Mouse (Mus musculus) bone marrow macrophage, adult 2 months (primary cell): Measurements from ENCODE around the gene Olfr287. TPM values are rescaled to one million over a fixed set of nuclear protein-coding genes. Genes with fewer than 3 reads are reported as not detected.

Experiments
- H3K27ac ChIP-seq: 2 replicates; pipeline ENCODE4 v1.5.1; 2012; ENCODE audit warnings: low read depth, low read length; ENCODE audit not compliant: insufficient read depth
- H3K4me1 ChIP-seq: 2 replicates; pipeline ENCODE4 v1.6.1; 2012; ENCODE audit warnings: low read length; ENCODE audit not compliant: control insufficient read depth, insufficient read depth
- H3K4me3 ChIP-seq: 2 replicates; pipeline ENCODE4 v1.5.1; 2012; ENCODE audit warnings: mild to moderate bottlenecking, low read length, moderate library complexity; ENCODE audit not compliant: insufficient read depth
- CTCF ChIP-seq: IDR thresholded peaks from 2 replicates; pipeline ENCODE4 v1.5.1; 2012; ENCODE audit warnings: low read depth, mild to moderate bottlenecking, low read length, moderate library complexity
- POLR2A ChIP-seq: IDR thresholded peaks from 2 replicates; pipeline ENCODE4 v1.6.1; 2012; ENCODE audit warnings: mild to moderate bottlenecking, low read depth, low read length, borderline replicate concordance
- polyA plus RNA-seq: library from polyadenylated mRNA; stranded (reverse); fragments of >200 nt; gene quantifications from 2 replicates; pipeline ENCODE4 v1.2.4, GENCODE M21; 2012; ENCODE audit not compliant: missing spikeins, insufficient read depth, insufficient read length

The Olfr287 gene
- not detected in 2 replicates for polyA plus RNA-seq

DNA sequence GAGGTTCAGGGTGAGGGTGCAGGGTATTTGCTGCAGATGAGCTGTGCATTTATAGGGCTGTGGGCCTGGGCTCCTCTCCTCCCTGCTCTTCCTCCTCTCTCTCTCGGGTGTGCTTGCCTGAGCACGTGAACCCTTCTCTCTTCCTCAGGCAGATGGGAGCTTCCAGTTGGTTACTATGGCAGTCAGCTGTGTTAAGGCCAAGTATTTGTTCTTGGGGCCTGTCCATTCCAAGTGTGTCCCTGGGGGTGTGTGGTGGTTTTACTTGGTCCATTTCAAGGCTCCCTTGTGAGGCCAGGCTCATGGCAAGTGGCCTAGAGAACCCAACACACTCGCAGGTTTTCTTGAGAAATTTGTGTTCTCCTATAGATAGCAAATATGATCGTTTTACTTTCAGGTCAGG is at the start of gene Olfr287, which contains the start of gene Gm44579:
TSS of gene Olfr287 (minus strand) at position 180 of the 400 bp plus-strand sequence.
TSS of gene Gm44579 (minus strand) at position 101 of the 400 bp plus-strand sequence.
- H3K4me3 ChIP-seq = no peak within 1 kb of the TSS
- H3K4me1 ChIP-seq = no peaks in the 10 kb centered on the region
- no peak within 1 kb of the TSS for H3K27ac ChIP-seq
- TF ChIP-seq POLR2A = no peak
- no peak for TF ChIP-seq CTCF

- TF ChIP-seq CTCF (no peak), POLR2A (no peak)
- no peaks in the 10 kb centered on the region for H3K4me1 ChIP-seq
- no peak overlapping the region for H3K4me3 ChIP-seq
- no peak overlapping the region for H3K27ac ChIP-seq
Observed at GRCm38 (mm10) chr15:98257776-98258175, 36.9 kb upstream of the Olfr287 start.

DNA sequence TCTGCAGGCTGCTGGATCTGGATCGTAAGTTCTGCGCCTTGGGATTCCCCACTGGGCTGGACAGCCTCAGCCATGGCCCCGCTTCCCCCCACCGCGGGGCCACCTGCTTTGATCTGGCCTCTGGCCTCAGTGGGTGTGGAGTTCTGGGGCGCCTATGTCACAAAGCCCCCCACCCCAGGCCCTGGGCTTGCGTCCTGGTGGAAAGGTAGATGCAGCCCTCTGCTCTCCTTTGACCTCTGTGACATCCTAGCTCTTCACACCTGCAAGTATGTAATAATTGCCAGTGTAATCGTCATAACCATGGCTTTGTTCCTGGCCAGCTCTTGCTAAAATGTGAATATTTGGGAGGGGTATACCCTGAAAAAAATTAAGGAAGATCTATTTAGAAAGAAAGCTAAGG is 36.3 kb upstream of the Olfr287 start, which contains the start of gene H1fnt:
TSS of gene H1fnt (minus strand) at position 101 of the 400 bp plus-strand sequence.
- no peaks in the 10 kb centered on the region for H3K4me1 ChIP-seq
- TF ChIP-seq POLR2A (no peak), CTCF (no peak)
- H3K4me3 ChIP-seq = no peak within 1 kb of the TSS
- H3K27ac ChIP-seq = no peak within 1 kb of the TSS

DNA sequence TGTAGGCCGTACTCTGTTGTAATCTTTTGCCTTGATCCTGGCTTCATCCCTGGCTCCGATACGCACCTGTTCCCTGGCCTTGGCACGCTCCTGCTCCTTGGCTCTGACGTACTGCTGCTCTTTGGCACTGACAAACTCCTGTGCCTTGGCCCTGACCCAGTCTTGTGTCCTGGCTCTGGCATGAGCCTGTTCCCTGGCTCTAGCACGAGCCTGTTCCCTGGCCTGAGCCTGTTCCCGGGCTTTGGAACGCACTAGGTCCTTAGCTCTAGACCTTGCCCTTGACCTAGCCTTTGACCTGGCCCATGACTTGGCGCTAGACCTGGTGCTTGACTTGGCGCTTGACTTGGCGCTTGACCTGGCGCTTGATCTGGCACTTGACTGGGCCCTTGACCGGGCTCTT is 35.4 kb upstream of the Olfr287 start:
- H3K4me1 ChIP-seq = no peaks in the 10 kb centered on the region
- no peak overlapping the region for H3K4me3 ChIP-seq
- H3K27ac ChIP-seq = no peak overlapping the region
- no peak for TF ChIP-seq POLR2A
- TF ChIP-seq CTCF = no peak

GRCm38 (mm10) chr15:98235442-98235841 is 14.6 kb upstream of the Olfr287 start:
- TF ChIP-seq CTCF = no peak
- no peak overlapping the region for H3K27ac ChIP-seq
- peaks cover 2% of the 10 kb centered on the region; the same call in 1 of the 2 replicates for H3K4me1 ChIP-seq
- no peak overlapping the region for H3K4me3 ChIP-seq

- no peak within 1 kb of the TSS for H3K27ac ChIP-seq
- peaks cover 2% of the 10 kb centered on the region; the same call in 1 of the 2 replicates for H3K4me1 ChIP-seq
- TF ChIP-seq CTCF (no peak), POLR2A (no peak)
- H3K4me3 ChIP-seq = no peak within 1 kb of the TSS
Observed at GRCm38 (mm10) chr15:98234350-98234749, 13.5 kb upstream of the Olfr287 start, which contains the start of gene Olfr286. Olfr286 (minus strand) TSS chr15:98234450.

DNA sequence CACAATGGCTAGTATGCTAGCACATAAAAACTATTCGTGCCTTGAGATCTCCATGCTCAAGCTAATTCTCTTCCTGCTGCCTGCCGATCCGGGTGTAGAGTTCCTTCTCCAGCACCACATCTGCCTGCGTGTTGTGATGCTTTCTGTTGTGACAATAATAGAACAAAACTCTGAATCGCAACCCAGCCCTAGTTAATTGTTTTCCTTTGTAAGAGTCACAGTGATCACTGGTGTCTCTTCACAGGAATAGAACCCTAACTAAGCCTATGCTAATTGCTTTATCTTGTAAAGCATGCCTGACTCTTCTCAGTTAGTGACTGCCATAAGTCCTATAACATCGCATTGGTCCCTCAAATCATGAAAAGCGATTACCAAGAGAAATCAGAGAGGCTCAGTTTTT is 5.2 kb upstream of the Olfr287 start:
- no peak overlapping the region for H3K4me3 ChIP-seq
- H3K4me1 ChIP-seq = no peaks in the 10 kb centered on the region
- TF ChIP-seq POLR2A = no peak
- no peak for TF ChIP-seq CTCF
- no peak overlapping the region for H3K27ac ChIP-seq

DNA sequence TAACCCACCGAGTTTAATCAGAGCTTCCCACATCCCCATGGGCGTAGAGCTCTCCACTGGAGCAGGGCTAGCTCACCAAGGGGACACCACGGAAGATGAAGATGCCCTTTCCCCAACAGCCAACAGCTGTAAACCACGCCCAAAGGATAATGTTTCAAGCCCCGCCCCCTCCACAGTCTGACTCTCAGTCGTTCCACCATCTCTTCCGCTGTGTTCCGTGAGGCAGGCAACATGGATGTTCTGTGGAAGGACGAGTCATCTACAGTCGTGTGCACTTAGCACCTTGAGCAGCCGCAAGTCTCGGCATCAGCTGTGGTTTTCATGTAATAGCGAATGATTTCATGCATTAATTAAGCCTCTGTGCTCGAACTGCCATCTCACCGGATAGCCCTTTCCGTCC is 4.8 kb upstream of the Olfr287 start:
- Histone ChIP-seq H3K27ac (no peak overlapping the region), H3K4me3 (no peak overlapping the region), H3K4me1 (no peaks in the 10 kb centered on the region)
- TF ChIP-seq POLR2A (no peak), CTCF (no peak)

DNA sequence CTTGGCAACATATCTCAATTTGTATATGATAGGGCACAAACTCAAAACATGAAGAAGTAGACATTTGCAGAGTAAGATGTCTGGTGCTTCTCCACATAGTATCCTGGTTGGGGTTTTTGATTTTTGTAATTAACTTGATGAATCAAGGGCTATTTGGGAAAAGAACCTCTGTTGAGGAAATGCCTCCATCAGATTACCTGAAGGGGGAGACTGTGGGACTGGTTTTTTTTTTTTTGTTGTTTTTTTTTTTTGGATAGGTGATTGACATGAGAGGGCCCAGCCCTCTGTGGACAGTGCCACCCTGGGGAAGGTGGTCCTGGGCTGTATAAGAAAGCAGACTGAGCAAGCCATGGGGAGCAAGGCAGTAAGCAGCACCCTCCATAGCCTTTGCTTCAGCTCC is 1.5 kb upstream of the Olfr287 start:
- Histone ChIP-seq H3K4me3 (no peak overlapping the region), H3K4me1 (no peaks in the 10 kb centered on the region), H3K27ac (no peak overlapping the region)
- TF ChIP-seq CTCF (no peak), POLR2A (no peak)

- Histone ChIP-seq H3K27ac (no peak overlapping the region), H3K4me1 (peaks cover 4% of the 10 kb centered on the region; the same call in 1 of the 2 replicates), H3K4me3 (no peak overlapping the region)
- no peak for TF ChIP-seq CTCF
- TF ChIP-seq POLR2A = no peak
Observed at GRCm38 (mm10) chr15:98214130-98214529, 6.7 kb downstream of the Olfr287 start.

DNA sequence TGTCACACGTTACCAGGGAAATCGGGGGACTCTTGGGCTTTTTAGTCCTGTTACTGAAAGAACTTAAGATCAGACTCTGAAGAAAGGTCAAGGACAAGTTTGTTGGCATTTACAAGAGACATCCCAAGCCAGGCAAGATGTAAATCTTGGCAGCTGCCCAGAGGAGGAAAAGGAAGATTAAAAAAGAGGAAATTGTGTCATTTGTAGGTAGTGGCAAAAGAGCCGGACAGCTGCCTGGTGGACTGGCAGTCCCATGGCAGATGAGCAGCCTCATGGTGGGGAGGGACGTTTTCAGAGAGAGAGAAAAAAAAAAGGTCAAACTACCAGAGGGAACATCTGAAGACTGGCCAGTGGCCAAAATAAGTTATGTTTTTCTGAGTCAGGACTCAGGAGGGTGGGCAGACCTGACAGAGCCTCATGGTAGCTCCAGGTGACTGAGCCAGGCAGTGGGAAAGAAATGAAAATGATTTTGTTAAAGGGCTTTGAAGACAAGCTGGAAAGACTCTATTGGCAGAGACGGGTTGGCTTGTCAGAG is 7.5 kb downstream of the Olfr287 start:
- Histone ChIP-seq H3K4me3 (no peak overlapping the region), H3K4me1 (peaks cover 4% of the 10 kb centered on the region; the same call in 1 of the 2 replicates), H3K27ac (no peak overlapping the region)
- TF ChIP-seq POLR2A (no peak), CTCF (no peak)
